Mouse (Mus musculus) brain, embryonic 14.5 days (tissue): Measurements from ENCODE around the gene 1700069L16Rik. TPM values are rescaled to one million over a fixed set of nuclear protein-coding genes. Genes with fewer than 3 reads are reported as not detected.

Source experiments
- DNase-seq: peaks from one replicate; pipeline ENCODE4 v3.0.0-alpha.2; 2011; ENCODE audit warnings: low read depth
- CTCF ChIP-seq: fragments of 200-500 bp; IDR thresholded peaks from 2 replicates; pipeline ENCODE4 v1.5.1; 2012; ENCODE audit warnings: inconsistent platforms, mild to moderate bottlenecking, moderate library complexity, borderline replicate concordance; ENCODE audit not compliant: insufficient read depth, insufficient read length; ENCODE audit errors: extremely low read depth
- POLR2A ChIP-seq: fragments of 200-500 bp; IDR thresholded peaks from 2 replicates; pipeline ENCODE4 v1.6.1; 2012; ENCODE audit warnings: mild to moderate bottlenecking, inconsistent platforms, borderline replicate concordance; ENCODE audit not compliant: poor library complexity, insufficient read depth, insufficient read length, severe bottlenecking; ENCODE audit errors: extremely low read depth
- polyA plus RNA-seq: library from polyadenylated mRNA; depleted of rRNA; stranded (reverse); fragments of >200 nt; gene quantifications from 2 replicates; pipeline ENCODE4 v1.2.3, GENCODE M21; 2012

1700069L16Rik gene
- polyA plus RNA-seq, 1 experiment, result not detected

- DNase-seq, result no peak
- TF ChIP-seq POLR2A (no peak), CTCF (no peak)
Observed at GRCm38 (mm10) chr5:113751521-113752157, 27.1 kb upstream of the 1700069L16Rik start.

GRCm38 (mm10) chr5:113748556-113749331 lies 24.2 kb upstream of the 1700069L16Rik start:
- no peak for DNase-seq
- no peak for TF ChIP-seq POLR2A
- no peak for TF ChIP-seq CTCF

GRCm38 (mm10) chr5:113747629-113748028 lies 23.1 kb upstream of the 1700069L16Rik start:
- DNase-seq, result no peak
- TF ChIP-seq CTCF, result peak; percentile 20; the same call in 1 of the 2 replicates
- TF ChIP-seq POLR2A, result no peak

- TF ChIP-seq CTCF (no peak), POLR2A (no peak)
- no peak for DNase-seq
Observed at GRCm38 (mm10) chr5:113737607-113738237, 13.2 kb upstream of the 1700069L16Rik start.

- DNase-seq, result no peak
- TF ChIP-seq POLR2A, result no peak
- no peak for TF ChIP-seq CTCF
Observed at GRCm38 (mm10) chr5:113736522-113737164, 12.1 kb upstream of the 1700069L16Rik start.

GRCm38 (mm10) chr5:113736113-113736502 lies 11.5 kb upstream of the 1700069L16Rik start:
- DNase-seq, result no peak

GRCm38 (mm10) chr5:113735345-113736112 lies 11.0 kb upstream of the 1700069L16Rik start, which contains the start of gene Ficd:
Gene Ficd (plus strand): TSS chr5:113735803.
- DNase-seq, result peak; percentile 99
- TF ChIP-seq POLR2A (no peak), CTCF (no peak)

More at GRCm38 (mm10) chr5:113736113-113736502, 11.5 kb upstream of the 1700069L16Rik start:
- TF ChIP-seq CTCF, result no peak

GRCm38 (mm10) chr5:113735023-113735344 lies 10.4 kb upstream of the 1700069L16Rik start:
- TF ChIP-seq POLR2A, result no peak
- TF ChIP-seq CTCF, result no peak
- no peak for DNase-seq

GRCm38 (mm10) chr5:113734376-113734775 lies 9.8 kb upstream of the 1700069L16Rik start:
- no peak for TF ChIP-seq POLR2A
- no peak for TF ChIP-seq CTCF
- DNase-seq, result no peak

GRCm38 (mm10) chr5:113732182-113732581 lies 7.6 kb upstream of the 1700069L16Rik start:
- TF ChIP-seq CTCF (peak; percentile 85), POLR2A (no peak)
- DNase-seq, result peak; percentile 72

- DNase-seq, result no peak
Observed at GRCm38 (mm10) chr5:113731174-113731573, 6.6 kb upstream of the 1700069L16Rik start.

GRCm38 (mm10) chr5:113730641-113731121 lies 6.1 kb upstream of the 1700069L16Rik start:
- no peak for TF ChIP-seq CTCF
- TF ChIP-seq POLR2A, result no peak
- DNase-seq, result peak; percentile 71

More at GRCm38 (mm10) chr5:113731174-113731573, 6.6 kb upstream of the 1700069L16Rik start:
- TF ChIP-seq CTCF (no peak), POLR2A (no peak)
